Mouse (Mus musculus): Measurements from ENCODE around the gene Scarb2.
"Not testable (repeated sequence)": the region's sequence is repeated elsewhere in the genome, so short reads cannot be mapped to it uniquely, and the experiment has no call there.

Gene Scarb2

GRCm38 (mm10) chr5:92506733-92507132 is at the start of gene Scarb2:
TSS of gene Scarb2 (minus strand) at chr5:92506833.
- DNase-seq (ENCODE audit: low read depth, low spot score) = no peak

GRCm38 (mm10) chr5:92555905-92556304 is 49.3 kb upstream of the Scarb2 start:
- DNase-seq (ENCODE audit: low read depth, low spot score) = no peak

GRCm38 (mm10) chr5:92554891-92555511 is 48.4 kb upstream of the Scarb2 start, which contains the start of gene Fam47e:
TSS of gene Fam47e (plus strand) at chr5:92555069.
- no peak for DNase-seq (ENCODE audit: low read depth, low spot score)

- no peak for DNase-seq (ENCODE audit: low read depth, low spot score)
Observed at GRCm38 (mm10) chr5:92554443-92554842, 47.8 kb upstream of the Scarb2 start.

- DNase-seq (ENCODE audit: low read depth, low spot score) = peak; percentile 11
Observed at GRCm38 (mm10) chr5:92553939-92554338, 47.3 kb upstream of the Scarb2 start.

- no peak for DNase-seq (ENCODE audit: low read depth, low spot score)
Observed at GRCm38 (mm10) chr5:92552611-92553010, 46.0 kb upstream of the Scarb2 start.

- no peak for DNase-seq (ENCODE audit: low read depth, low spot score)
Observed at GRCm38 (mm10) chr5:92539698-92540097, 33.1 kb upstream of the Scarb2 start.

- no peak for DNase-seq (ENCODE audit: low read depth, low spot score)
Observed at GRCm38 (mm10) chr5:92524821-92525258, 18.2 kb upstream of the Scarb2 start.

- not testable (repeated sequence) for DNase-seq (ENCODE audit: low read depth, low spot score)
Observed at GRCm38 (mm10) chr5:92521131-92521530, 14.5 kb upstream of the Scarb2 start.

- no peak for DNase-seq (ENCODE audit: low read depth, low spot score)
Observed at GRCm38 (mm10) chr5:92512066-92512465, 5.4 kb upstream of the Scarb2 start.

GRCm38 (mm10) chr5:92511256-92511655 is 4.6 kb upstream of the Scarb2 start:
- peak; percentile 25 for DNase-seq (ENCODE audit: low read depth, low spot score)

- DNase-seq (ENCODE audit: low read depth, low spot score) = no peak
Observed at GRCm38 (mm10) chr5:92508853-92509252, 2.2 kb upstream of the Scarb2 start.

- peak; percentile 55 for DNase-seq (ENCODE audit: low read depth, low spot score)
Observed at GRCm38 (mm10) chr5:92506301-92506729, 318 bp downstream of the Scarb2 start.

- DNase-seq (ENCODE audit: low read depth, low spot score) = peak; percentile 94
Observed at GRCm38 (mm10) chr5:92505402-92505865, 1.2 kb downstream of the Scarb2 start.

- DNase-seq (ENCODE audit: low read depth, low spot score) = peak; percentile 78
Observed at GRCm38 (mm10) chr5:92504676-92505400, 1.8 kb downstream of the Scarb2 start.

- DNase-seq (ENCODE audit: low read depth, low spot score) = no peak
Observed at GRCm38 (mm10) chr5:92503856-92504618, 2.6 kb downstream of the Scarb2 start.

- no peak for DNase-seq (ENCODE audit: low read depth, low spot score)
Observed at GRCm38 (mm10) chr5:92503356-92503847, 3.2 kb downstream of the Scarb2 start.

- peak; percentile 46 for DNase-seq (ENCODE audit: low read depth, low spot score)
Observed at GRCm38 (mm10) chr5:92499378-92499777, 7.3 kb downstream of the Scarb2 start.

GRCm38 (mm10) chr5:92498661-92499060 is 8.0 kb downstream of the Scarb2 start:
- no peak for DNase-seq (ENCODE audit: low read depth, low spot score)

GRCm38 (mm10) chr5:92498225-92498624 is 8.4 kb downstream of the Scarb2 start:
- no peak for DNase-seq (ENCODE audit: low read depth, low spot score)

GRCm38 (mm10) chr5:92495771-92496409 is 10.7 kb downstream of the Scarb2 start:
- no peak for DNase-seq (ENCODE audit: low read depth, low spot score)
